Mouse (Mus musculus) brain, embryonic 14.5 days (tissue): Measurements from ENCODE around the gene Rpap3. TPM values are rescaled to one million over a fixed set of nuclear protein-coding genes. Genes with fewer than 3 reads are reported as not detected.

Experiments
- DNase-seq: peaks from one replicate; pipeline ENCODE4 v3.0.0-alpha.2; 2011; ENCODE audit warnings: low read depth
- CTCF ChIP-seq: fragments of 200-500 bp; IDR thresholded peaks from 2 replicates; pipeline ENCODE4 v1.5.1; 2012; ENCODE audit warnings: inconsistent platforms, mild to moderate bottlenecking, moderate library complexity, borderline replicate concordance; ENCODE audit not compliant: insufficient read depth, insufficient read length; ENCODE audit errors: extremely low read depth
- POLR2A ChIP-seq: fragments of 200-500 bp; IDR thresholded peaks from 2 replicates; pipeline ENCODE4 v1.6.1; 2012; ENCODE audit warnings: mild to moderate bottlenecking, inconsistent platforms, borderline replicate concordance; ENCODE audit not compliant: poor library complexity, insufficient read depth, insufficient read length, severe bottlenecking; ENCODE audit errors: extremely low read depth
- polyA plus RNA-seq: library from polyadenylated mRNA; depleted of rRNA; stranded (reverse); fragments of >200 nt; gene quantifications from 2 replicates; pipeline ENCODE4 v1.2.3, GENCODE M21; 2012; rRNA removed

Rpap3 gene
- polyA plus RNA-seq = 22.4 and 26.0 TPM in 2 replicates

- DNase-seq = peak; percentile 94
- TF ChIP-seq POLR2A (peak; percentile 83; the same call in 1 of the 2 replicates), CTCF (no peak)
Measured at GRCm38 (mm10) chr15:97705211-97706050, at the start of gene Rpap3. TSS of gene Rpap3 (minus strand) at chr15:97705825.

DNA sequence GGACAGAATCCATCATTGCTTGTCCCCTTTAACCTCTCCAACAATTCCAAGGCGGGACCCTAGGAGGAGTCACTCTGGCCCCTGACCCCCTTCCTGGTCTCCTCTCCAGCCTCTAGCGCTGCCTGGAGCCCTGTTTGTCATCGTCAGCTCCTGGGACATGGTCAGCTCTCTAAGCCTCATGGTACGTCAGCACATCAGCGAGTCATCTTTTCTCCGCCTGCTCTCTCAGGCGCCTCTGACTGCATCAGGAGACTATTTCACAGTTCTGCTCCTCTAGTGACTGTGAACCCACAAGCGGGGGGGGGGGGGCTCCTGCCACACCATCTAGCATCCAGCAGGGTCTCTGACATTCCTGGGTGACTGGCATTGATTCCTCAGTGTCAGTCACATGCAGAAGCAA is 49.7 kb upstream of the Rpap3 start:
- no peak for DNase-seq
- no peak for TF ChIP-seq POLR2A
- no peak for TF ChIP-seq CTCF

DNA sequence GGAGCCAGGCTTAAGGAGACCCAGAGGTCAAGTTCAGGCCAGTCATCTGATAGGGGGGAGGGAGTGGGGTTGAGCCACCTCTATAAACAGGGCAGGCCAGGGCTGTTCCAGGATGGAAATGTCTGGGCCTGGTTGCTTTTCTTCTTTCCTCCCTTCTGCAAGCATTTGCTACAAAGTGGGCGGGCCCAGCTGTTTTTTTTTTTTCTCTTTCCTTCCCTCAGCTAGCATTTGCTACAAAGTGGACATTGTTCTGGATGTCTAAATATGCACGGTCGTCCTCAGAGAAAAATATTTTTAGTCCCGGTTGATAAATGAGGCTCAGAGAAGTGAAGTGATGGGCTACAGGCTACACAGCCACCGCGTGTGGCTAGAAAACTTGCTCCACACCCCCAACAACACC is 48.9 kb upstream of the Rpap3 start:
- DNase-seq = no peak
- TF ChIP-seq CTCF = no peak
- TF ChIP-seq POLR2A = no peak

GRCm38 (mm10) chr15:97752491-97752890 is 46.9 kb upstream of the Rpap3 start:
- no peak for DNase-seq
- TF ChIP-seq POLR2A (no peak), CTCF (no peak)

DNA sequence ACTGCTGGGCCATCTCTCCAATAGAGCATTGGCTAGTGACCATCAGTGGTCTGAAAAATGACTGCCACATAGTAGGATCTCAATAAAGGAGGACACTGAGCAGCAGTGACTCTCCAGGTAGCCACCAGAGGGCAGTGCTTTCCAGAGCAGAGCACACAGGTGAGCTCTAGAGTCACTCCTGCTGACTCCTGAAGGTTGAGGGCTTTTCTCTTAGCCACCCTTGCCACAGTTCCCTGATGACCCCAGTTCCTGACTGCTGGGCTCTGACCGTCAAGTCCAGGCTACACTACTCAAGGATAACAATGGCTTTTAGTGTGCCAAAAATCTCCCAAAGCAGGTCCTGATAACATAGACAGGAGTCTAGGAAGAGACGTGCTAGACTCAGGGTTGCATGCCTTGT is 46.1 kb upstream of the Rpap3 start:
- TF ChIP-seq POLR2A (no peak), CTCF (peak; percentile 22; the same call in 1 of the 2 replicates)
- no peak for DNase-seq

GRCm38 (mm10) chr15:97750697-97751096 is 45.1 kb upstream of the Rpap3 start:
- peak; percentile 95 for DNase-seq
- TF ChIP-seq CTCF (no peak), POLR2A (no peak)

DNA sequence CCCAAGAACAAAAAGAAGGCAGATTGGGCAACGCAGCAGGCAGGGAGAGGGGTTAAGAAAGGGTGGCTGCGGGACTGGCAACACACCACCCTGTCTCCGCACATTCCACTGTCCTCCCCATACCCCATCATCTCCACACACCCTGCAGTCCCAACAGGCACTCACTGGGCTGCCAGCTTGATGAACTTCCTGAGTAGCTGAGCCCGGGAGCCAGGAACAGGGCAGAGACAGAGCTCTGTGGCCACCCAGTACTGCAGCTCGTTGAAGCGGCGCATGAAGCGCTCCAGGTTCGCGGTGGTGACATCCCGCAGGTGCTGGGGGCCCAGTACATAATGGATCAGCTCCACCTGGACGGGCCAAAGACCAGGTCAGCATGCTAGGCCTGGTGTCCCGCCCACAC is 44.2 kb upstream of the Rpap3 start:
- TF ChIP-seq CTCF (no peak), POLR2A (no peak)
- no peak for DNase-seq

DNA sequence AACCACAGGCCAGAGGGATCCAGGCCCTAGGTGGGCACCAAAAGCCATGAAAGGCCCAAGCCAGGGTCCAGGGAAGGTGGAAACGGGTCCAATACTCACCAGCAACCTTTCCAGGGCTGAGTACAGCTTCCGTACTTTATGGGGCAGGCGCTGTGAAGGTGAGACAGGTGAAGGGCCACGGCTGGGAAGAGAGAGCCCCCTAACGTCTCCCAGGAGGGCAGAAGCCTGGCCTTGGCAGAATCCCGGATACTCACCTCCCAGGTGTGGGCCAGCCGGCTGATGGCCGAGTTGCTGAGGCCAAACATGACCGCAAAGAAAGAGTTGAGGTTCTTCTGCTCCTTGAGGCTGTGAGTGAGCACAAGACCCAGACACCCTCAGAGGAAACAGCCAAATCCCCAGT is 43.8 kb upstream of the Rpap3 start:
- DNase-seq = no peak
- no peak for TF ChIP-seq CTCF
- TF ChIP-seq POLR2A = no peak

DNA sequence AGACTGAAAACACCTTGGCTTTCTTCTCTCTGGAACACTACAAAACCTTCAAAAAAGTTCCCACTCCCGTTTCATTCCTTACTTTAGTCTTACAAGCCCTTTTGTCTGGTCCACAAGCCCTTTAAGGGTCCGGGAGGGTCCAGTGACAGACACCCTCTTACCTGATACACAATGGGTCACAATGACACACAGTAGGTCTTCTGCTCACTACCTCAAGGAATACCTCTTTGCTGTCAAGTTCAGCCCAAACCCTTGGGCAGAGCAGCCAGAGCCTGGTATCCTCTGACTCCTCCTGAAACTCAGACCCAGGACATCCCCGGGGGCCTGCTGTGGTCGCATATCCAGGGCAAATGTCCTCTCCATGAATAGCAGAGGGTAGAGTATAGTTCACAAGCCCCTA is 43.3 kb upstream of the Rpap3 start:
- TF ChIP-seq CTCF = no peak
- no peak for TF ChIP-seq POLR2A
- no peak for DNase-seq

DNA sequence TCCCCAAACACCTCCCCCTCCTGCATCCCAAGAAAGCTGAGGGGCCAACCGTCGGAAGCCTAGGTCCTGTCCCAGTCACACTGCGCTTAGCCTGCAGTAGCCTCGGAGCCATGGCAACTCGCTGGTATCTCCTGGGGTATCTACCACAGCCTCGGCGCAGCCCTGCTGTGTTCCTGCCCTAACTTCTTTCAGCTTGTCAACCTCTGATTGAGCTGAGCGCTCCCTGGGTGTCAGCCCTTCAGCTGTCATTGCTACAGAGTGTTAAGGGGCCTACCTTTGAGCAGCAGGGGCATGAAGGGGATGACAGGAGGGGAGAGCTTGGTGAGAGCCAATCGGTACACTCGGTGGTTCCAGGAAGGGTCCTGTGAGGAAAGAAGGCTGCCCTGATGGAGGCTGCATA is 42.7 kb upstream of the Rpap3 start:
- no peak for DNase-seq
- TF ChIP-seq POLR2A = no peak
- no peak for TF ChIP-seq CTCF

DNA sequence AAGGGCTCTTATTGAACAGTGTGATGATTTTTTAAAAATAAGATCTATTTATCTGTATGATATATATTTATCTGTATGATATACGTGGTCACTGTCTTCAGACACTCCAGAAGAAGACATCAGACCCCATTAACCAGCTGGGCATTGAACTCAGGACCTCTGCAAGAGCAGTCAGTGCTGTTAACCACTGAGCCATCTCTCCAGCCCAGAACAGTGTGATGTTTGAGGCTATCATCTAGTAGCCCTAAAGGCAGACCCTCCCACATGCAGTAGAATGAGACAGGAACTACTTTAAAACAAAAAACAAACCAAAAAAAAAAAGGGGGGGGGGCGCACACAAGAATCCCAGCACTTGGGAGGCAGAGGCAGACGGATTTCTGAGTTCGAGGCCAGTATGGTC is 41.9 kb upstream of the Rpap3 start:
- DNase-seq = no peak
- TF ChIP-seq POLR2A = no peak
- no peak for TF ChIP-seq CTCF

- no peak for DNase-seq
- TF ChIP-seq POLR2A (no peak), CTCF (no peak)
Measured at GRCm38 (mm10) chr15:97746748-97747147, 41.1 kb upstream of the Rpap3 start.
